Mouse (Mus musculus): ENCODE results near the gene Isyna1.

- TF ChIP-seq CTCF (IDR thresholded peaks at IDR 0.05; ENCODE audit: extremely low read depth, insufficient read length, insufficient replicate concordance, low read depth, low read length) (peak; percentile 56; the same call in 1 of the 2 replicates), POLR2A (IDR thresholded peaks at IDR 0.05; ENCODE audit: low read depth, low read length) (no peak)
These were observed 34.1 kb upstream of the Isyna1 start for GRCm38 (mm10) chr8:70560096-70560495.
